Mouse (Mus musculus) cerebellum, postnatal 25 days (tissue): ENCODE results near the gene Qtrt1.
A peak's percentile ranks its signal among the peaks of the same experiment; 100 is the strongest.

Experiments used
- DNase-seq, 2 experiments: peaks; one replicate each; pipeline ENCODE4 v3.0.0; 2021; ENCODE audit warnings: mixed read lengths in 2 of 2

The Qtrt1 gene

DNA sequence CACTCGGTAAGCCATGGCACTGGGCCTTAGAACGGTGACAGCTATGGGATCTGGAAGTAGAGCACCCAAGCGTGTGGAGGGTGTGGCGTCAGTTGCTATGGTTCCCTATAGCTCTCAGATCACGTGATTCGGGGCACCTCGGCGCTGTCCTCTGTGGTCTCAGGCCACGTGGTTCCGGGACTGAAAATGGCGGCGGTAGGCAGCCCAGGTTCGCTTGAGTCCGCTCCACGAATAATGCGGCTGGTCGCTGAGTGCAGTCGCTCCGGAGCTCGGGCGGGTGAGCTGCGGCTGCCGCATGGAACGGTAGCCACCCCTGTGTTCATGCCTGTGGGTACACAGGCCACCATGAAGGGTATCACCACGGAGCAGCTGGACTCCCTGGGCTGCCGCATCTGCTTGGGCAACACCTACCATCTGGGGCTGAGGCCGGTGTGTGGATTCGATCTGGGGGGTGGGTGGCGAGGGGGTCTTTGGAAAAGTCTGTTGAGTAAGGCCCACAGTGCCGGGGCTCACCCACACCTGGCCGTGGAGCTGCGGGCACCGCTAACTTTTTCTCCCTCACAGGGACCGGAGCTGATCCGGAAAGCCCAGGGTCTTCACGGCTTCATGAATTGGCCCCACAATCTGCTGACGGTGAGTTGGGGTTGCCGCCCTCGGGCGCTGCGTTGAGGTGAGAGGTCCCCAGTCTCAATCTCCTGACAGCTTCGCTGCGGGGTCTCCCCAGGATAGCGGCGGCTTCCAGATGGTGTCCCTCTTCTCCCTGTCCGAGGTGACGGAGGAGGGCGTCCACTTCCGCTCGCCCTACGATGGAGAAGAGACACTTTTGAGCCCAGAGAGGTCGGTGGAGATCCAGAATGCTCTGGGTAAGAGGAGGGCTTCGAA lies at the start of gene Qtrt1:
Qtrt1 (plus strand) TSS at position 169 of the 882 bp plus-strand sequence.
- DNase-seq, result peak; percentile 83 to 89

DNA sequence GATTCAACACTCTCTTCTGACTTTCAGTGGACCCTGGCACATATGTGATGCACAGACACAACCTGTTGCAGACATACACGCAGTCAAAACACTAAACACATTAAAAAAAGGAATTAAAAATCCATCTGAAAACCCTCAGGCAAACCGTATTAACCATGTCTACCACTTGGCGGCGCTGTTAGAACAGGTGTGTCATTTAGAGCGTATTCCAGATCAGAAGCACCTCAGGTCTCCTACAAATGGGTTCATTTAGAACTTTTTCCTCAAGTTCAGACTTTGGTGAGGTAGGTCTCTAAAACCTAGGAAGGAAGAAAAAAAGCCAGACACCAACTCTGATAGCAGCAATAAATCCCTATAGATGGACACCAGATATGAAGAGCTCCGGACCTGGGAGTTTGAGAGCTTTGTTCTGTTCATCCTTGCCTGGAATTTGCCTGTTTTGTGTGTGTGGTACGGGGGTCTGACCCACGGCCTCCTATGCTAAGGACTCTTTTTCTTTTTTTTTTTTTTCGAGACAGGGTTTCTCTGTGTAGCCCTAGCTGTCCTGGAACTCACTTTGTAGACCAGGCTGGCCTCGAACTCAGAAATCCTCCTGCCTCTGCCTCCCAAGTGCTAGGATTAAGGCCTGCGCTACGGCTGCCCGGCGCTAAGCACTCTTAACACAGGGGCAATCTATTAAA lies 45.0 kb upstream of the Qtrt1 start:
- DNase-seq, result peak; percentile 72 to 82

DNA sequence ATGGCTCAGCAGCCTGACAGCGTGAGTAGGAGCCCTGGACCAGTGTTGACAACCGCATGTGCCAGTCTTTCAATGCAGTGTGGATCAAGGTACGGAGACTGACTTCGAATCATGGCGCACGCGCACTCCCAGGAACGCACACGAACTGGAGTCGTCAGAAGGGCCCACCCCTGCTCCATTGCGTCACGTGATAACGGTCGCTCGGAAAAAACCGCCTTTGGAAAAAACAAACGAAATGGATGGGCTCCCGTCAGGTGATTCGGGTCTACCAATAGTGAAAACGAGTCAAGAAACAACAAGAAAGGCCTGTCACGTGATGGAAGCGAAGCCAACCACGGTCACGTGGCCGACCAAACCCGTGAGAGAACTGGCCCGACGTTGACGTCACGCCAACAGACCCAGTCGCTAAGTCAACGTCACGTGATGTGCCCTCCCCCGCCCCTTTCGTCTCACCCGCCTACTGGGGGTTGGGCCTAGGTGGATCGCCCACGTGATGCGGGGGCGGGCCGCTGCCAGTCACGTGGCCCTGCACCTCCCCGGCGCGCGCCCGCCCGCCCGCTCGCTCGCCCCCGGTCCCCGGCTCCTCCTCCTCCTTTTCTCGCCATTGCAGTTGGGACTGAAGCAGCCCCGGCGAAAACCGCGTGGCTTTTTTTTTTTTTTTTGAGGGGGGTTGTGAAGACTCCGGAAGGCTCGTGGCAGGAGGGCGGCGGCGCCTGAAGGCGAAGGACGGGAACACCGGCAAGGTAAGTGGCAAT lies 44.1 kb upstream of the Qtrt1 start, which contains the start of gene Ilf3:
Ilf3 (plus strand) TSS at position 515 of the 755 bp plus-strand sequence.
- peak; percentile 100 for DNase-seq

DNA sequence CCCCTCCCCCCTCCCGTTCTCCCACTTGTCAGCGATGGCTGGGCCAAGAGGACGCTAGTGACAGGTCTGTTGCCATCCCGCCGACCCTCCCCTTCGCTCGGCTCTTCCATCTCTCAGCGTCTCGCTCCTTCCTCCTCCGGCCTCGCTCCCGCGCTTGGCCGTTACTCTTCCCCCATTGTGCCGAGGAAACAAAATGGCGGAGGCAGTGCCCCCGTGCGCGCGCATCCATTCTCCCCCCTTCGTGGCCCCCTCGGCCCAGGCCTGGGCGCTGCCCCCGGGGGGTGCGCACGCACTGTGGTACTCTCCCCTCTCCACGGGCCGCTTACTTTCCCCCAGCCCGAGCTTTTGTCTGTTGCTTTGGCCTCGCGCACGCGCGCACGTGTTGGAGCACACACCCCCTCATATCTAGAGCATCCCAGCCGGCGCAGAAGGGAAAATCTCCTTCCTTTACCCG lies 43.5 kb upstream of the Qtrt1 start:
- peak; percentile 73 to 77 for DNase-seq

DNA sequence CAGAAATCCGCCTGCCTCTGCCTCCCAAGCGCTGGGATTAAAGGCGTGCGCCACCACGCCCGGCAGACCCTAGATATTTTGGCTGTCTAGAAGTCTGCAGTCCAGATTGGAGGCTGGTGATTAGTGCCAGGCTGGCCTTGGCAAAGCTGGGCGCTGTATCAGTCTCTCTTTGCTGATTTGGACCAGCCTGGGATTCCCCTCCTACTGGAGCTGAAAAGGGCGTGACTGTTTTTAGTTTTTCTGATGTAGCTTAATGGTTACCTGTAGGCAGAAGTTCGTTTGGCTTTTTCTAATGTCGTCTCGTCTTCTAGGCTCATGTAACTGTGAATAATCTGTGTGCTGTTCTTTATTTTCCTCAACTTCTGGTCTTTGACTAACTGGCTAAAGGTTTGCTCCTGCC lies 42.6 kb upstream of the Qtrt1 start:
- DNase-seq, result peak; percentile 25 to 30

DNA sequence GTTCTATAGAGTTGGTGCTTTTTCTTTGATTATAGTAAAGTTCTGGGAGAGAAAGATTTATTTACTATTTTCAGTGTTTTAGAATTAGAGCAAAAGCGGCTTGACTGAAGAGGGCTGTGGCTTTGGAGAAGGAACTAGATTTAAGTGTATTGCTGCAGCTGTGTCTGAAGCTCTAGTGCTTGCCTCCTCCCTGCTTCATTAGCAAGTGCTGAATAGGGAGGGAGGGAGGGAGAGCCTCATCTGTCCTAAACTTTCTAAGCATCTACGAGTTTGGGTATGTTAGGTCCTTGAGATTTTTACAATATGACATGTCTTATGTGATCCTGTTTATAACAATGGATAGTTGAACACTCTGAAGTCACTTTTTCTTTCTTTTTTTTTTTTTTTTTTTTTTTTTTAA lies 40.8 kb upstream of the Qtrt1 start:
- no peak for DNase-seq

DNA sequence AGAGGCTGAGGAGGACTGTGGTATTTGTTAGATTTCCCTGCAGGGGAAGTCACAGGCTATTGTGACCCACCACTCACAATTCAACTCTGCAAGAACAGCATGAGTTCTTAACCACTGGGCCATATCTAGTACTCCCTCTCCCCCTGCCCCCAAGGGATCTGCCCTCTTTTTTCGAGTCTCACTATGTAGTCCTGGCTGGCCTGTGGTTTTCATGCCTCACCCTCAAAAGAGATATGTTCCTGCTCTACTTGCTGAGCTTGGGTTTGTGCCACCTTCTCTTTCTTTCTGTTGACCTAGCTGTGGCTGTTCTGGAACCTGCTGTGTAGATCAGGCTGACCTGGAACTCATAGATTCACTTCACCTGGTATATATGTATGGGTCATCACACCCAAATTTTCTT lies 39.1 kb upstream of the Qtrt1 start:
- DNase-seq, result no peak

DNA sequence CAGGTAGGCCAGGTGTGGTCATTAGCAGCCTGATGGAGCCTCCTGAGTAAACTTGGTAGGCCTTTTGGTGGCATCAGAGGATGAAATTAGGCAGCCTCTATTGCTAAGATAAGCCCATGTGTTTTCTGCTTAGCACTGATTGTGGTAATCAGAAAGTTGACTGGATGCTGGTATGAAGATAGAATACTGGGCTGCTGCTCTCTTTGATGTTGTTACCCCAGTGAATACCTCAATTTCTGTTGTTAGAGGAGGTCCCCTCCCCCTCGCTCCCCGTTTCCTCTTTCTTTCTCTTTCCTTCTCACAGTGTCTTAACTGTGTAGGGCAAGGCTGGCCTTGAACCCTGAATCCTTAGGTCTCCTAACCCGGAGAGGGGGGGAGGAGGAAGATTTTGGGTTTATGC lies 32.4 kb upstream of the Qtrt1 start:
- no peak for DNase-seq

DNA sequence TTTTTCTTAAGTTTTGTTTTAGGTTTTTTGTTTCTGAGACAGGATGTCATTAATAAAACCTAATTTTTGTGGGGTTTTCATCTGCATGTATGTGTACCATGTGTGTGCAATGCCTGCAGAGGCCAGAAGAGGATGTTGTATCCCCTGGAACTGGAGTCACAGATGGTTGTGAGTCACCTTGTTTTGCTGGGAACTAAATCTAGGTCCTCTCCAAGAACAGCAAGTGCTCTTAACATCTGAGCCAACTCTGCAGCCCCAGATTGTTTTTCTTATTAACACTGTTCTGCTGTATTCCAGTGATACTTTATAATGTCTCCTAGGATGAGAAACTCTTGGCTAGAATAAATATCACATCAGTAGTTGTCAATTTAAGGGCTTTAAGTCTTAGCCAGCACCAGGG lies 30.8 kb upstream of the Qtrt1 start:
- DNase-seq, result no peak

DNA sequence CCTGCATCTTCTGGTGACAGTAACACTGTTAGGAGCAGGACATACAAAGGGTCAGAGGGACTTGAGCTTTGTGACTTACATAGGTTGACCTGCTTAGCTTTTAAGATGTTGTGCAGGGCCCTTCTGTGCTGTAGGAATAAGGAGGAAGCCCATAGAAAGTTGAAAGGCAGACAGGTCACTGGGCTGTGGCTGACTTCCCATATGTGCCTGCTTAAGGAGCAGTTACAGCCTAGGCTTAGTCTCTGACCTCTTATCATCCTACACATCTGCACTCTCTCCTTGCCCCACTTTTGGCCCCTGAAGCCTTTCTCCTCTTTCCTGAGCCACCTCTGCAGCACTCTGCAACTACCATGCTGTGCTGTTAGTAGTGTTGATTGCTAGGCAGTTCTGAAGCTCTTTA lies 27.7 kb upstream of the Qtrt1 start:
- no peak for DNase-seq

DNA sequence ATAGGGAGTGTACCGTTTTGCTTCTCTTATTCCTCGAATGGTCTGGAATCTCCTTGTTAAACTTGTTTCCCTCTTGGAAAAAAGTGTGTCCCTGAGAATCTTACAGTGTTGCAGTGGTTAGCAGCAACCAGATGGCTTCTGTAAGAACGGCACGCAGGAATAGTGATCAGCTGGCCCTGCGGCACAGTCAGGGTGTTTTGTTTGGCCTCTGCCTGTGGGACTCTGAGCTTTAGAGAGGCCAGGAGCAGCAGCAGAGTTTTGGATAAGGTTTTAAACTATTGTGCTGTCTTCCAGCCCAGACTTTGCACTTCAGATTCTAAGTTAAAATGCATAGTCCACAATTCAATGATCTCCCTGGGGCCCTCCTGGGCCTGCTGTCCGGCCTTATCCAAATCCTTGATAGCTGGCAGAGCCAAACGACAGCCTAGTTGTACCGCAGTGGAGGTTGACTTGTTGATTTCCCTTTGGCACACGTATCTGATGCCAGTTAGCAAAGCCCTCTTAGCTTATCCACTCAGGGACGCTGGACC lies 18.9 kb upstream of the Qtrt1 start:
- no peak for DNase-seq

DNA sequence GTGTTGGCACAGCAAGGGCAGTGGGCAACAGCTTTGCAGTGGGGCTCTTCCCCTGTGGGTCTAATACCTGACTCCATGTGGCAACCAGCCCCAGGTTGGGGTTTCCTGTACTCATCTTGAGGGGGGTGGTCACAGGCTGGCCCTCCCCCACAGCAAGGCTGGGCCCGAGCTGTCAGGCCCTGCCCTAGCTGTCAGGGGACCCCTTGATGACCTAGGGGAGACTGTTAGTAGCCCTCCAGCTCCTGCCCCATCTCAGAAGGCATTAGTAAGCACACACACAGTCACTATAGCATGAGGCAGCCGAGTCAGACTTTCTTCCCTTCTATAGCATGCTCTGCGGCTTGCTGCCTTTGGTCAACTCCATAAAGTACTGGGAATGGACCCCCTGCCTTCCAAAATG lies 15.9 kb upstream of the Qtrt1 start:
- no peak for DNase-seq

DNA sequence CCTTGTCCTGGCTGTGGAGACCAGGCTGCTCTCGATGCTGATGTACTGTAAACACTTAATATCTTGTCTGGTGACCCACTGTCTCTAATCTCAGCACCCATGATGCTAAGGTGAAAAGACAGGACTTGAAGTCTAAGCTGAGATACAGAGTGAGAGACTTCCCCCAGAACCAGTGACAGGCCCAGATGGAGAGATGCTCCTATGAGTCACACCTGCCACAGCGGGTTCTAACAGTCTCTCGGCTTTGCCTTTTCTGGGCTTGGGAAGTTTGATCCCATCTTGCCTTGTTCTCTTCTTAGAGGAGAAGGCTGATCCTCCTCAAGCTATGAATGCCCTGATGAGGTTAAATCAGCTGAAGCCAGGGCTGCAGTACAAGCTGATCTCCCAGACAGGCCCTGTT lies 14.5 kb upstream of the Qtrt1 start:
- no peak for DNase-seq

DNA sequence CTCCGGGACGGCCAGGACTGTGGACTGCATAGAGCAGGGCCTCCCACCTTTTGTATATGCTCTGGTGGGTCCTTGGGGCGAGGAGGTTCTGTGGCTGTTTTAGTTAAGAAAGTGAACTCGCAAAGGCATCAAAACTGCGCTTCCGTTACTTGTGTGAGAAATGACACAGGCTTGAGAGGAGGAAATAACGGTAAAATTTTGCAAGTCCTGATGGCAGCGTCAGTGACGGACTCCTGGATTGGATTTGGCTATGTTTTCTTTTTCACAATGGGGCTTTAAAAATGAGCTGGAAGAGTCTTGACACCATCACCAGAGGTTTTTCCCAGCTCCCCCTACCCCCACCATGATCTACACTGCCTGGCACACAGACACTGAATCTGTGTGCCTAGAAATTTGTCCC lies 10.6 kb upstream of the Qtrt1 start:
- DNase-seq, result no peak

DNA sequence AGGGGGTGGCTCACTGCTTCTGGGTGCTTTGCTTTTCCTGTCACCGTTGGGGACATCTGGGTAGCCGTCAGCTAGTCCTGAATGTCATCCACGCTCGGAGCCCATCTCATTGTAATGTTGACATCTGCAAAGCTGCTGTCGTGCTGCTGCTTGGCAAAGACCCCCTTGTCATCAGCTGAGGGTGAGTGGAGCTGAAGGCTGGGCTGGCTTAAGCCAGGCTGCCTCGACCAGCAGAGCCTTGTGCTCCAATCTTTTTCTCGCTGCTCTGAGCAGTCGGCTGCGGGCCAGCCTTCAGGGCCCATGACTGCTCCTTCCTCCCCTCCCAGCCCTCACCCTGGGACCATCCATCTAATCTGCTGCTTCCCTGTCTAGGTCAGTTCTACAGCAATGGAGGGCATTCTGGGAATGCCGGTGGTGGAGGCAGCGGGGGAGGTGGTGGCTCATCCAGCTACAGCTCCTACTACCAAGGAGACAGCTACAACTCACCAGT lies 8.8 kb upstream of the Qtrt1 start:
- DNase-seq, result no peak

DNA sequence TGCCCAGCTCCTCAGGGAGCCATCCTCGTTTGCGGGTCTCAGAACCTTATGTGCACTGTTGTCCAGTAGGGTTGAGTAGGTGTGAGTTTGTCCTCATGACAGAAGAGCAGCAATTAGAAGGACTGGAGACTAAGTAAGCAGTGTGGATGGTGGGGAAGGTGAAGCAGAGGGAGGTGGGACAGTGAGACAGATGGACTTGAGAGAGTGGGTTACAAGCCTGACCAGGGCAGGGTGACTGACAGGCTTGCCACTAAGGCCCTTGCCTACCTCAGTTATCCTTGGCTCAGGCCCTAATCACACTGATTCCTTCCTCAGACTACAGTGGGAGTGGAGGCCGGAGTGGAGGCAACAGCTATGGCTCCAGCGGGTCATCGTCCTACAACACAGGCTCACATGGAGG lies 7.9 kb upstream of the Qtrt1 start:
- DNase-seq, result no peak

DNA sequence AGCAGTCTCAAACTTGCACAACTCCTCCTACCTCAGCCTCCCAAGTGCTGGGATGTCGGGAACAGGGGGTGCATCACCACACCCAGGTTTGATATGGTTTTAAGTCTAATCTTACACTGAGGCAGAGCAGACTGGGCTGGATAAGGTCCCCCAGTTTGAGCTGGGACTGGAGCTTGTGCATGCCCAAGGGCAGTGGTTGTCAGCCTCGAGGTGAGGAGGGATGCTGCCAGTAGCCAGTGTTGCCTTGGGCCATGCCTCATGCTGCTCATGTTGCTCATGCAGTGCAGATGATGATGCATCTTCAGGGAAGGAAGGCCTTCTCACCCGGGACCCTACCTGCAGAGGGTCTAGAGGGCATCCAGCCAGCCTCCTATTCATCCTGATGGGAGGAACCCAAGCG lies 6.1 kb upstream of the Qtrt1 start:
- DNase-seq, result no peak

DNA sequence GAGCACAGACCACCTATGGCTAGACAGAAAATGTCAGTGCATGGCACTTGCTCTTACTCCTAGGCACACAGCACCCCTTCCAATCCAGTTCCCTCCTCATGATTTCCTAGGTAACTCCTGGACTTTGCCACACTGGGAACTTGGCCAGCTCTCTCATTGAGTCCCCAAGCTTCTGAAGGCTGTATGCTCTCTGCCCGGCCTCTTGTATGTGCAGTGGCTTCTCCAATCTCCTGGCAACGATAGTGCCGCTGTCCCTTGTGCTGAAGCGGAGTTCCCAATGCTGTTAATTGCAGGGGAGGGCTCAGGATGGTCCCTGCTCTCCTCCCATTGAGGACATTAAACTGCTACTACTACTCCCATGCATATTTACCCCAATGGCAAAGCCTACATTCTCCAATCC lies 3.7 kb upstream of the Qtrt1 start:
- no peak for DNase-seq

DNA sequence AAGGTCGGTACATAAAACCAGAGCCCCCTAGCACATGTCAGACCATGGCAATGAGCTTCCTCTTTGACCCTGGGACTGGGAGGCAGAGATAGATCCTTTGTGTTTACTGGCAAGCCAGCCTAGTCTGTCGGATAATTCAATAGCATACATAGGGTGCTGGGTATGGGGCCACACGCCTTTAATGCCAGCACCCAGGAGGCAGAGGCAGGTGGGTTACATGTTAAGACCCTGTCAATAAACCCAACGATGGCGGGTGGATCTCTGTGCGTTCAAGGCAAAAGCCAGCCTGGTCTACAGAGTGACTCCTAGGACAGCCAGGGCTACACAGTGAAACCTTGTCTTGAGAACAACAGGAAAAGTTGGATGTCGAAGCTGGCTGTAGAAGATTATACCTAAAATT lies 3.0 kb upstream of the Qtrt1 start:
- no peak for DNase-seq

DNA sequence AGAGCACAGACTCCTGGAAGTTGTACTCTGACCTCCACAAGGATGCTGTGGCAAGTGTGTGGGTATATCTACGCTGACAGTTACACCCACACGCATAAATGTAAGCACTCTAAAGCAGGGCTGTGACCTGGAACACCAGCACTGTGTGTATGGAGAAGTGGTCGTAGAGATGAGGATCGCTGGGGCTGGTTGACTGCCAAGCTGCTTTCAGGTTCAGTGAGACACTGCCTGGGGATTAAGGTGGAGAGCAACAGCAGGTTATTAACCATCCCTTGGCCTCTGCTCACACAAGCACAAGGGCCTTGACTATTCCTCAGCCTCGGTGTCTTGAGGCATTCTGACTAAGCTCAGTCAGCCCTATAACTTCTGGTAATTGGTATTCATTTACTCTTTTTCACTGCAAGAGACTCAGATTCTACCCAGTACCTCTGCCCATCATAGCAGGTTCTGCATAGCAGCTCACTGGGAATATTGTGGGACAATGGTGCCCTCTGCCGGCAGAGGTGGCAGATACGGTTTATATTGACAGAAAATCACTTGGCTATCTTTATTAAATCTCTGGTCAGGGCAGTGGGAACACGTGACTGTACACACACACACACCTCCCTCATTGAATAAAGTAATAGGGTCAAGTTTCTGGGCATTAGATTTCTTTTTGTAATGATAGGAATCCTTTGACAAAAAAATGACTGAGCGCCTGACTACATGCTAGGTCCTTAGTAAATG lies 1.9 kb upstream of the Qtrt1 start:
- peak; percentile 92 to 93 for DNase-seq

DNA sequence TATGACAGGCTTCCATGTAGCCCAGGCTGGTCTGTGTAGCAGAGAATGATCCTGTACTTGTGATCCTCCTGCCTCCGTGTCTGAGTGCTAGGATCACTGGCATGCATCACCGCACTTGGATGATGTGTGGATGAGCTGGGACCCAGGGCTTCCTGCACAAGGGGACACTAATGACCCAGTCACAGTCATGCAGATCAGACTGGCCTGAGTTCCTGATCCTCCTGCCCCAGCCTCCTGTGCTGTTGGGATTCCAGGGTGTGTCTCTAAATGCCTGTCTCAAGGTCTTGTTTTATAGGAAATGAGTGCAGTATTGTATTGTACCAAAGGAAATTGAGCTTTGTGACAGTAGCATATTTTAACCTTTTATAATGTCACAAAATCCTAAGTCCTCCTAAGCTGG lies 6.2 kb downstream of the Qtrt1 start:
- DNase-seq, result no peak

DNA sequence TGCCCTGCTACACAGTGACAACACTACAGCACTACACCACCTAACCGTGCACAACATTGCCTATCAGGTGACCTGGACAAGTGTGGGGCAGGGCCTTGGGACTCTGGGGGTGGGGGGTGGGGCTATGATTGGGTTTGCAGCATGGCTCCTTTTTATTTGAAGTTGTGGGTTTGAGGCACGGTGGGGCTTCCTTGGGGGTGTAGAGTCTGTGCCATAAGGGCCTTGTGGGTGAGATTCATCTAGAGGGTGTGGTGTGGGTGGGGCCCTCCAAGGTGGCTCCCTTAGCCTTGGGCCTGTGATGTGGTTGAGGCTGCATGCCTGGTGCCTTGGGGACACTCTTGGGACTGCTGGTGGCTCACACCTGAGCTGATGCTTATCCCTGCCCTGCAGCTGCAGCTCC lies 8.0 kb downstream of the Qtrt1 start:
- DNase-seq, result no peak
